Mouse (Mus musculus) kidney, postnatal 14 days (tissue): Measurements from ENCODE around the gene Plekha4.
A peak's percentile ranks its signal among the peaks of the same experiment; 100 is the strongest.

Experiments used
- DNase-seq: peaks from one replicate; pipeline ENCODE4 v3.0.0; 2022; ENCODE audit warnings: mixed read lengths

Gene Plekha4

DNA sequence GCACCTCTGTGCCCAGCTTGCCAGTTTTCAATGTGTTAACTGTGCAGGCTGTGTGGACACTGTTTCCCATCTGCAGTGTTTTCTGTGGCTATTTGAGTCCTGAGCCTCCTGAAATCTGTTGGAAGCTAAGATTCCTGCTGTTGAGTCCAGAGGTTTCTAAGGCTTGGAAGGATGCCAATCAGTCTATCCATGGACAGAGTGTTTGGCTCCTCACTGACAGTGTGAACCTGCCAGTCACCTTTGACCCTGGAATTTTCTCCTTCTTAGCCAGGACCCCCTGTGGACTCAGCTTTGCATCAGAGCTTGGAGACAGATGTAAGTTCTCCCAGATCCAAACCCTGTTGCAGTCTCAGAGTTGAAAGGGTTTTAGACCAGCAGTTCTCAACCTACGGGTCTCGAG lies 14.1 kb downstream of the Plekha4 start:
- DNase-seq = peak; percentile 50

DNA sequence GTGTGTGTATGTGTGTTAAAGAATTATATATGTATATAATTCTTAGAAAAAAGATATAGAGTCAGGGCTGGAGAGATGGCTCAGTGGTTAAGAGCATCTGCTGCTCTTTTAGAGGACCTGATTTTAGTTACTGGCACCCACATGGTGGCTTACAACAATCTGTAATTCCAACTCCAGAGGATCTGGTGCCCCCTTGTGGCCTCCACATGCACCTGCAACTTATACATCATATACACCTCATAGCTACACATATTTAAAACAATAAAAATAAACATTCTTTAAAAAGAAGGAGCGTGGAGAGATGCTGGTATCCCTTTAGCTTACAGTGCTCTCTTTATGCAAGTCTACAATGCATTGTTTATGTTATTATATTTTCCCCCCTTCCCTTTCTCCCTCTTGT lies 18.4 kb downstream of the Plekha4 start:
- DNase-seq = no peak

DNA sequence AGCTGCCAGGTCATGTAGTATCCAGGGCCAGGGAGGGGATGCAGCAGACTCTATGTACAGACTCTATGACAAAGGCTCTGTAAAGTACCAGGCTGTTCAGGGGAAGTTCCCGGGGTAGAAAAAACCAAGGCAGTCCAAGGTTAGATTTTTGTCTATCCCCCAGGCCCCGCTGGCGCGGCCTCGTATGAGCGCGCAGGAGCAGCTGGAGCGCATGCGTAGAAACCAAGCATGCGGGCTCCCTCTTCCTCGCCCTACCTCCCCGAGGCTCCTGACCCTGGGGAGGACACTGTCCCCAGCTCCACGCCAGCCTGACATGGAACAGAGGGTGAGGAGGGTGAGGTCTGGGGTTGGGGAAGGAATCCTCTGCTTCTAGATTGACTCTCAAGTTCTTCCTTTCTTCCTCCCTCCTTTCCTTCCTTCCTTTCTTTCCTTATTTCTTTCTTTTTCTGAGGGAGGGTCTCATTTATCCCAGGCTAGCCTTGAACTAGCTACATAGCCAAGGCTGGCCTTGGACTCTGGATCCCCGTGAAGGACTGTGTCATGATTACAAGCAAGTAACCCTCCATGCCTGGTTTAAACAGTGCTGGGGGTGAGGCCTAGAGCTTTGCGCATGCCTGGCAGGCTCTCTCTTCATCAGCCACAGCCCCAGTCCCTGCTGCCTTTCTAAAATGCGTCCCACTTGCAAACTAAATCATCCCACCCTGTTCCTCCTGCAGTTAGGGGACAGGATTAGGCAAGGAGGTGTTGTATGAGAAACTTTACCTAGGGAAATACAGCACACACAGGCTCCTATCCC lies 23.7 kb downstream of the Plekha4 start:
- no peak for DNase-seq

DNA sequence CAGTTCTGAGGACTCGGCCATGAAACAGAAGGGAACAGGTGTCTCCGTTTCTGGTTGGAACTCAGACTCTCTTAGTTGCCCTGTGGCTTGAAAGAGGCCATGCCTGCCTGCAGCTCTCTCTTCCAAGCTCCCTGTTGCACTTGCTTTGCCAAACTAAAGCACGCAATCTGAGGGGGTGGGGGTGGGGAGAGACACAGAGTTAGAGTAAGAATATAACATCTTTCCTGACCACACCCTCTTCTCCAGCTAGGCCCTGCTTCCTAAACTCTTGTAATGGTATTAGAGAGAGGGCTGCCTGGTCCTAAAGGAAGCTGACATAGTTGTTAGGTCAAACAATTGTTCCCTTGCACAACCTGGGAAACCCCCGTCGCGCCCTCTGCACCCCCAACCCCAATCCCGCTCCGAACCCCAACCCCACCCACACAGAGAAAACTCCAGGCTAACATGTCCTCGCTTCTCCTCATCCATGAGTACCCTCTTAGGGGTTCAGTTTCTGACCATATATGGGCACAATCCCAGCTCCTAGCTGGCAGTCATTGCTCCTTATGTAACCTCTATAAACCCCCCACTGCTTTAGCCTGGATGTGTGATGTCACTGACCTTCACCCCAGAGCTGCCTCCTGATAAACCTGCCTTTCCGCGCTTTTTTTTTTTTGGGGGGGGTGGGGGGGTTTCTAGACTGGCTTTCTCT lies 24.8 kb downstream of the Plekha4 start:
- no peak for DNase-seq

DNA sequence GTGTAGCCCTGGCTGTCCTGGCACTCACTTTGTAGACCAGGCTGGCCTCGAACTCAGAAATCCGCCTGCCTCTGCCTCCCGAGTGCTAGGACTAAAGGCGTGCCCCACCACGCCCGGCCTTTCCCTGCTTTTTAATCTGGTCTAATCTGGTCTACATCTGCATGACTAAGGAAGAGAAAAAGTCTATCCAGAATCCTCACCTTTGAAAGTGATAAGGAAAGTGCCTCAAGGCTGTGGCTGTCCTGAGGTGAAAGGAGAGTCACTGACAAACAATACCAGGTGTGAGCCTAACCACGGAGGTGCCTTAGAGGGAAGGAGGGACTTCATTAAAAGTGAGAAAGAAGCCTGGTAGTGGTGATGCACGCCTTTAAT lies 25.4 kb downstream of the Plekha4 start:
- no peak for DNase-seq

DNA sequence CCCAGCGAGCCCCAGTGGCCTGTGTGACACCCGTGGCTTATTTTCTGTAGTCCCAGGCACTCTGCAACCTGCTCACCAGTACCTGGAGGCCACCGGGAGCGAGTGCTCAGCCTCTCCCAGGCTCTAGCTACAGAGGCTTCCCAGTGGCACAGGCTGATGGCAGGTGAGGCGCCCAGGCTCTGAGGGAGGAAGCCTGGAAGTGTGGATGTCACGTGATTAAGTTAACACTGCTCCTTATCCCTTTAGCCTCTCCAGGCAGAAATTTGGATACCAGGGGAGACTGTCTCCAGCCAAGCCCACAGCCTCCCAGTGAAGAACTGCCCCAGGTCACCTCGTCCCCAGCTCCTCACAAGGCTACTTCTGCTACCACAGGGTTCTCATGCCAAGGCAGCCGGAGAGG lies 27.4 kb downstream of the Plekha4 start:
- no peak for DNase-seq

DNA sequence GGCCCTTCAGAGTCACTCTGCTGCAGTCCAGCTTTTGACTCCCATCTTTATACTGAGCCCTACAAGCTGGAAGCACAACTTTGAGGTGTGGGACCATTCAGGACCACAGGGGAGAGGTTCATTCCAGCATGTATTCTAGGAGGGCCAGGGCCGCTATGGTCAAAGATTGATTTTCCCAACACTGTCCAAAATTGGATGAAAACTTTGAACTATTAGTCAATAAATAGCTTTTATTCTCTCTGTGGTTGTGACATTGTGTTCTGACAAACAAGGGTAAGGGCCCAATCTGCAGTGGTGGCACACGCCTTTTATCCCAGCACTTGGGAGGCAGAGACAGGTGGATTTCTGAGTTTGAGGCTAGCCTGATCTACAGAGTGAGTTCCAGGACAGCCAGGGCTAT lies 27.9 kb downstream of the Plekha4 start:
- no peak for DNase-seq

DNA sequence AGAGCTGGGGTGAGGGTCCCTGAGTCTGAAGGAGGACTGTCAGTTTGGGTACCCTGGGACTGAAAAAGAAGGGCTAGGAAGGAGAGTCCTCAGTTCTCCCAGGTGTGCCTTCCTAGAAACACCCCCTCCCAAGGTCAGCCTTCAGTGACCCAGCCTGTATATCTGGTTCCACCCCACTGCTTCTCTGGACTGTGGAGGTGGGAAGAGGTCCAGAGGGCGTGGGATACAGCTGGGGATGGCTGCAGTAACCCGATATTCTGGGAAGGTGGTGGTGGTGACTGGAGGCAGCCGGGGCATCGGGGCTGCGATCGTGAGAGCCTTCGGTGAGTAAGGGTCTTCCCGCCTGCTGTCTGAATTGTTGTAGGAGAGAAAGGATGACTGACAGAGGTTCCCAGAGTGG lies 28.6 kb downstream of the Plekha4 start, which contains the start of gene Hsd17b14:
Gene Hsd17b14, plus strand, starts transcription at position 150 of the 400 bp plus-strand sequence.
- peak; percentile 44 for DNase-seq

DNA sequence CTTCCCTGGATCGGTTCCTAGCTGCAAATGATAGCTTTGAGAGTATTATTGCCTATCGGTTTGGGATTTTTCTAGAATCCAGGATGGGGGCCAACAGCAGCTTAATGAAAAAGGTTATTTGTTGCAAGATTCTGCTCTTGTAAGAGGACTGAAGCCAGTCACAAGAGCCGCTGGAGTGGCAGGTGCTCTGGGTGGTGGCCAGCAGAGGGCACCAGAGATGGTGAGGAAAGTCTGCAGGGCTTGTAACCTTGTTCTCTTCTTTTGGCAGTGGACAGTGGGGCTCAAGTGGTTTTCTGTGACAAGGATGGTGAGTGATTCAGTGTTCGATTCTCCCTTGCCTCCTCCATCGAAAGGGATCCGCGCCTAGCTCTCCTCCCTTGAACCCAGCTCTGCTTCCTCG lies 29.7 kb downstream of the Plekha4 start:
- DNase-seq = peak; percentile 86

DNA sequence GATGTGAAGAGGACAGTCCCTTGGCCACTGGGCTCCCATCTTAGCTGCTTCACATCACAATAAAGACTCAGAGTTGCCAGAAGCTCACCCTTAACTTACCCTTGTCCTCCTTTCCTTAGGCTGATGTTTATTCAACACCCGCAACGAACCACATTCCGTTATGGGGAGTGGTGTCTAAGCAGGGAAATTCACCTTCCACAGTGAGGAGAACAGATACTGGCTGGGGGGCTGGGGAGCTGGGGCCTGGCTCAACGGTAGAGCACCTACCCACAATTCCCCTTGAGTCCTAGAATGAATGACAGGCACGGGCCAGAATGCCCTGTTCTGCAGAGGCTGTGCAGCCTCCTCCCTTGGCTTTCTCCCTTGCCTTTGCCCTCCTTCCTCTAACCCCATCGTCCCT lies 32.8 kb downstream of the Plekha4 start:
- peak; percentile 53 for DNase-seq

DNA sequence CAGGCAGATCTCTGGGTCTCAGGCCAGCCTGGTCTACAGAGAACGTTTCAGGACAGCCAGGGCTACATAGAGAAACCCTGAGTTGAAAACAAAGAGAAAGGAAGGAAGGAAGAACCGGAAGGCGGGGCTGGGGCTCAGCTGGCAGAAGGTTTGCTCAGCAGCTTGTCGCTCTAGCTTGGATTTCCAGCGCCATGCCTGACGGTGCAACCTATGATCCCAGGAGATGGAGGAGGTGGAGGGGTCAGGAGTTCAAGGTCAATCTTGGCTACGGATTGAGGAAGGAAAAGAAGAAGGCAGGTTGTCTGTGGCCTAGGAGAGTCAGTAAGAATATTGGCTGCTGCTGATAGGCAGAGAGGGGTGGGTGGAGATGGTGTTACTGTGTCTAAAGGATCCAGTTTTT lies 34.1 kb downstream of the Plekha4 start:
- DNase-seq = no peak

DNA sequence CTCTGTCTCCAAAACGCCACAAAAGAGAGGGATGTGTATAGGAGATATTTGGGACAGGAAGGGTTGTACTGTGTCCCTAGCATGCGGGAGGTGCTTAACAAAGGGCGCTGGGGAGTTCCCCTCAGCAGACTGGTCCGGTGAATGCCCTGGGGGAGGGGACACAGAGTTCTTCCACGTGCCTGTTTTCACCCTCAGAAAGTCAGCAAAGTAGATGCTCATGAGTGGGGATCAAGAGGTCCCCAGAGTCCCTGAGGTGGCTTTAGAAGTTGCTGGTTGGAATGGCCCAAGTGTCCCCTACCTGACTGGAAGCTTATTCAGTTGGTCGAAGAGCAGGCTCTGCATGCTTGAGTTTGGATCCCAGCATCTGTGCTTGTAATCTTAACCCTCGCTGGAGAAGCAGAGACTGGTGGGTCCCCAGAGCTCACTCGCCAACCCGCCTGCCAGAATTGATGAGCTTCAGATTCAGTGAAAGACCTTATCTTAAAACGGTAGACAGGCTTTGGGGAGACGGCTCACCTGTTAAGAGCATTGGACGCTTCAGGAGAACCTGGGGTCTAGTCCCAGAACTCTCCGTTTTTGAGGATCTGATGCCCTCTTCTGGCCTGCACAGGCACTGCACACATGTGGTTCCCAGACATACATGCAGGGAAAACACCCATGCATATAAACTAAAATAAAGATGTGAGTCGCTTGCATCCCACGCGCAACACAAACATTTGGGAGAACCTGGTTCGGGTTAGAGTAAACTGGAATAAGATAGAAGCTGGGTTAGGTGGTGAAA lies 34.9 kb downstream of the Plekha4 start:
- peak; percentile 86 for DNase-seq

DNA sequence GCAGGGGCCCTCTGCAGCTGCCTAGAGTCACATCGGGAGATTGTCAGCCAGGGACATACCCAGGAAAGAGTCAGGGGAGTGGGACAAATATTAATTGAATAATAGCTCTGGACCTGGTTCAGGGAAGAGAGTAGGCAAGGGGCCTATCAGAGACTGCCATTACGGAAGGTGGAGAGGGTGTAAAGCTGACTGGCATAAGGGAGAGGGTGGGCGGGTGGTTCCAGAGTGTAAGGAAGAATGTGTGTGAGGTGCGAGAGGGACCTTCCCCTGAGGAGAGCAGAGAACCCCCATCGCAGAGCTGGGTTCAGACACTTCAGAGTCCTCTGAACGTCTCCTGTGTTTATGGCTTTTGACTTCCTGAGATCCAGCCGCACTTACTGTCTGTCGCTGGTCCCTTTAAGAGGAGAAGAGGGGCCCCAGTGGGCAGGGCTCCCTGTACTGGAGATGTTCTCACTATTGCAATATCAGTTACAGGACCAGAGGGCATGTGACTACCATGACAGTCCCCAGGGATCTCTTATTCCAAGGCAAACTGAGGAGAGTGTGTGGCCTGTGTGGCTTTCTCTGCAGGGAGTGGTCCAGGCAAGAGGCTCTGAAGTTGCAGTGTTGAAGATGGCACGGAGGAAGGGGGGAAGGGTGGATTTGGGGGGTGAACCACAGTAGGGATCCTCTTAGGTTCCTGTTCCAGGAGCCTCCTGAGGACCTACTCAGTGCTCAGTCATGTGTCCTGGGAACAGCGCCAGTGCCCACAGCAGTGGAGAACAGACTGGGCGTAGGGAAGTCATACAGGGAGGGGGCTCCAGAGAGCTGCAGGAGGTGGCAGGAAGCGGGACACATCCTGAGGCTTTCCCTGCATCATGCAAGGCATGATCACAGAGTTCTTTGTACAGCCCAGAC lies 35.7 kb downstream of the Plekha4 start:
- DNase-seq = no peak

DNA sequence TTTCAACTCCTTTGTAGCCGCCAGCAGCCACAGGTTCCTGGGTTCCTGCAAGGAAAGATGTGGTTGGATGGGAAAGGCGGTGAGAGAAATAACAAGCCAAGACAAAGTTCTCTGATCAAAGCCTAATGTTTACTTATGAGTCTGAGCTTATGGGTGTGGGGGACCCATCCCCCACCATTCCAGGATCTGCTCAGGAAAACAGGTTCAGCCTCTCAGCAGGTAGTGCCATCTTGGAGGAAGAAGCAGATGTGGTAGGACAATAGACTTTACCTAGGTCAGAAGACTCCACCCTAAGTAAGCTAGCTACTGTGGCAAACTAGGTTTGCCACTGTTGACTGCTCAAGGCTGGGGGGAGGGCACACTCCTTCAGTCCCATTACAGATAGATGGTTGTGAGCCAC lies 38.7 kb downstream of the Plekha4 start:
- no peak for DNase-seq

DNA sequence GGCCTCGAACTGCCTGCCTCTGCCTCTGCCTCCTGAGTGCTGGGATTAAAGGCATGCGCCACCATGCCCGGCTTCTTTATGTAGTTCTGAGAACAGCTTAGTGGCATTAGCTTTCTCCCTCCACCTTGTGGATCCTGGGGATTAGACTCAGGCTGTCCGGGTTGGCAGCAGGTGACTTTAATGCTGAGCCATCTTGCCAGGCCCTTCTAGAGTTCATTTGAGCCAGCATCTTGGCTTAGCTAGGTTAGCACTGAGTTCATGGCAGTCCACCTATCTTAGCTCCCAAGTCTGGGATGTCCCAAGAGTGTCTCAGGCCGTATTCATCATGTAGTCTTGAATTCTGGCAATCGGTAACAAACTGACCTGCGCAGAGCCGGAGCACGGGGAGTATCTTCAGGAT lies 39.3 kb downstream of the Plekha4 start:
- DNase-seq = no peak

DNA sequence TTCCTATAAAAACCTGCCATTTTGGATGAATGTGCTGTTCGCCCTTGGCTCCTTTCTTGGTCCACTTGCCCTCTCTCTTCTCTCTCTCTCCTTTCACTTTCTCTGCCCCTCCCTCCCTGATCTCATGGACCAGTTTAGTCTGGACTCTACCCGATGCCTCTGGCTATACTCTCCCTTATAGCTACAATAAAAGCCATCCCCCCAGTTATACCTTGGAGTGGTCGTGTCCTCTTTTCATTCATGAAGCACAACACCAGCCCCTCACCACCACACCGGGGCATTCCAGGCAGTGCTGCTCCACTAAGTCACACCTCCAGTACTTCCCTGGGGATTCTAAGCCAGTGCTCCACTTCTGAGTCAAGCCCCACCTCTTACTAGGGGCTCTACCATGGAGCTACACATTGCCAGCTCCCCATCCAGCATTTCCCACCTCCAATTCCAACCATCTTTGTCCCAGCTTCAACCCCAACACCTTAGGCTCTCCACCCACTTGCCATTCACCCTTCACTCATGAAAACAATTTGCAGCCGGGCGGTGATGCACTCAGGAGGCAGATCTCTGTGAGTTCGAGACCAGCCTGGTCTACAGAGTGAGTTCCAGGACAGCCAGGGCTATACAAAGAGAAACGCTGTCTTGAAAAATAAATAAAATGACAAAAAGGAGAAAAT lies 41.1 kb downstream of the Plekha4 start:
- DNase-seq = no peak

DNA sequence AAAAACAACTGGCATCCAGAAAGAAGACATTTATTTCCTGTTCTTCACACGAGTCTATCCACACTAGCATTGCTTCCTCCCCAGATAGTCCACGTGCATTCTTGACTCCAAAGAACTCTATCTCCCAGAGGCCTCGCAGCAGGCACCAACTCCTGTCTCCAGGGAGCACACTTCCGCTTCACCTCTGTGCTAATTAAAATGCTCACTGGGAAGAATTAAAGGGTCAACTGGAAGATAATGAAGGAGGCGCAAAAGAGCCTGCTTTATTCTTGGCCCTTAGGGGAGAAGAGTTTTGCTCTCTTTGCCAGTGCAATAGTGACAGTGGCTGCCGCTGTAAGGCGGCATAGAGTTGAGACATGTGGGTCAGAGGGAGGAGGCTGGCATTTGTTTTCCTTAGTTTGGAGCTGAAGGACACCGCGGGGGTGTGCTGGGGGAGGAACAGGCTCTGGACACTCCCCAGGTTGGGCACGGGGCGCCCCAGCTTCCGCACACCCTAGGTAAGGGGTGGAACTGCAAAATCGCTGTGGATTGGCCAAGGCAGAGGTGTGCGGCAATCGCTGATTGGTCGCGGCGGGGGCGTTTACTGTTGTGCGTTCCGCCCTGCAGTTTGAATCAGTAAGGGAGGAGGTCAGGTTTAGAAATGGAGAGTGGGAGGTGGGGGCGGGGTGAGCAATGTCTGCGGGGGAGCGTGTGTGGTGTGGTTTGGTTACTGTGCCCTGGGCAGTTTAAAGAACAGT lies 41.8 kb downstream of the Plekha4 start:
- peak; percentile 96 for DNase-seq

DNA sequence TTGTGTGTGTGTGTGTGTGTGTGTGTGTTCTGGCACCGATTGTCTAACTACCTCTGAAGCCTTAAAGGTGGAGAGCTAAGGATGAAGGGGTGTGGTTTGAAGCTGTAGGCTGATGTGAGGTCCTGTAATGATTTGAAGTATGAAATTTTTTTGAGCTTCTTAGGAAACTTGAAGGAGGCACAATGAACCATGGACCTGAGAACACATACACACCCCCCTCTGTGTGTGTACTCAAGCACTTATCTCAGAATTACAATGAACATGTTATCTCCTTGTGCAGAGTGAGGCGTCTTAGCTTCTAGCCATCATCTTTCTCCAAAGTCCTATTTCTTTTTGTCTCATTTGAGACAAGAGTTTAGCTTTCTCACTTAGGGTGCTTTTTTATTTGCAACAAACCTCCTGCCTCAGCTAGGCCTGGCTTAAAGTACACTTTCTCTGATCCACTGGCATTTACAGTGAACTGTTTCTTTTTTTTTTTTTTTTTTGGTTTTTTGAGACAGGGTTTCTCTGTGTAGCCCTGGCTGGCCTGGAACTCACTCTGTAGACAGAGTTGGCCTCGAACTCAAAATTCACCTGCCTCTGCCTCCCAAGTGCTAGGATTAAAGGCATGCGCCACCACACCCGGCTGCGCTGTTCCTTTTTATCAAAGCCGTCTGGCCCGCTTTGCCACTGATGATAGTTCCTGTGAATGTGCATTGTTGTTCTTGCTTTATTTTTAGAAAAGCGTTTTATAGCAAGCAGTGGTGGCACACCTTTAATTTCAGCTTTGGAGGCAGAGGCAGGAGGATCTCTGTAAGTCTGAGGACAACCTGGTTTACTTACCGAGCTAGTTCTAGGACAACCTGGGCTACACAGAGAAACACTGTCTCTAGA lies 42.7 kb downstream of the Plekha4 start:
- DNase-seq = no peak

DNA sequence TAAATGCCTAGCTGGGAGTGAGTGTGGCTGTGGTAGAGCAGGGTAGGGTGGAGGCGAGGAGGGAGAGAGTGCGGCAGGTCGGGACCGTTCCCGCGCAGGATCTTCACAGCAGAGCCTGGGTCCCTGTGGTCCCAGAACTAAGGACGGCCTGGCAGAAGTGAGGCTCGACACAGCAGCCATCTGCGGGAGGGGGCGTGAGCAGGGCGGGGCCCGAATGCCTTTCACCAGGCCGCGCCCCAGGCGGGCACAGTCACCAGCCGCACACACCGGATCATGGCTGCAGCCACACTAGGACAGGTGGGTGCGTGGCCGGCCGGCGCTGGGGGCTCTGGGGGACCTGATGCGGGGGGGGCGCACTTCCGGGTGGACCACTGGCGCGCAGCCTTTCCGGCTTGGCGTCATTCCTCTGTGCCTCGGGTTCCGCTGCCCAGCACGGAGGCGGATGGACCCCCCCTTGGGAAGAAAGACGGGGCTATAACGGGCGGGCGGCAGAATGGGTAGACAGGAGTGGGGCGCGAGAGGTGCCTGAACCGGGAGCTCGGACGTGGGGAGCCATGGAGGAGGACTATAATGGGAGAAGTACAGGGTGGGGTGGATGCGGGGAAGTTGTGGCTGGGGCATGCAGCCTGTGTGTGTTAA lies 44.1 kb downstream of the Plekha4 start, which contains the start of gene Bcat2:
Gene Bcat2, plus strand, starts transcription at position 51 of the 639 bp plus-strand sequence.
- DNase-seq = peak; percentile 83

DNA sequence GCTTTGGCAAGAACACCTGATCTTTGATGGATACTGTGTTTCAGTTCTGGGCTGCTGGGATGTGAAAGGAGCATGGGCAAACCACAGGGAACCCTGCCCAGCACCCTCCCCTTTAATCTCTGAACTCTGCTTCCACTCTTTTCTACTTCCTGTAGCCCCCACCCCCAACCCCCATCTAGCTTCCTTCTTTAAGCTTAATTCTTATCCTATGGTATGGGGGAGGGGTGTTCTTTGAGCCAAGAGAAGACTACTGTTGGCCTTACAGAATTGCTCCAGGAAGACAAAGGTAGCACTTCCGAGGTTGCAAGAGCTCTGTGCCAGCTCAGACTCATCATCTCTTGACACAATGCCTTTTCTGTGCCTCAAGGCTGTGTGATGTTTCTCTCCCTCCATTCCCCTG lies 45.8 kb downstream of the Plekha4 start:
- DNase-seq = no peak
